Mouse (Mus musculus) embryo, embryonic 11.5 days (tissue): ENCODE data around the gene Iah1.

Source experiments
- DNase-seq: peaks from one replicate; pipeline ENCODE4 v3.0.0-alpha.2; 2012; ENCODE audit warnings: low read depth, low spot score

Iah1 gene

GRCm38 (mm10) chr12:21364624-21365435 is 48.6 kb downstream of the Iah1 start:
- no peak for DNase-seq

GRCm38 (mm10) chr12:21368376-21369086 is 52.3 kb downstream of the Iah1 start:
- DNase-seq, result no peak

- no peak for DNase-seq
Measured at GRCm38 (mm10) chr12:21369087-21369410, 52.9 kb downstream of the Iah1 start.

DNA sequence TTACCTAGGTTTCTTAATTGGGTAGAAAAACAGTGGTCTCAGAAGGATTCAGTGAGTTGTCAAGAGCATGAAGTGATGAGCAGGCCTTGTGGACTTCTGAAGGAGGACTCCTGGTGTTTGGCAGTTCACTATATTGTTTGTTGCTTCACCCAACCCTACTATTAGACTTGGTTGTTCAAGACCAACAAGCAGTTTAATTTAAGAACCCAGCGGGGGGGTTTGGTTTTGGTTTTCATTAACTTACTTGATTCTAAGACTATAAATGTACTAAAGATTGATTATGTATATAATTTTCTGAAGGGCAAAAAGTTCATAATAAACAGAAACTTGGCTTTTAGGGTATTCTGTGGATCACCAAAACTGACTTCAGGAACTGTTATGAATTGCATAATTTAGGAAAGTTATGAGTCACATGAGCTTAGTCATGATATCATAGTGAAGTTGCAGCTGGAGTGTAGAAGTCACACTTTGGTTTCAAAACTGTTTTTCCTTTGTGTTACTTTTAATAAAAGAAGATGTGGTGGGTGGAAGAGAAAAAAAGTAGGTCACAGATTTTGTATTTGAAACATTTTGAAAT is 53.9 kb downstream of the Iah1 start:
- DNase-seq, result no peak

DNA sequence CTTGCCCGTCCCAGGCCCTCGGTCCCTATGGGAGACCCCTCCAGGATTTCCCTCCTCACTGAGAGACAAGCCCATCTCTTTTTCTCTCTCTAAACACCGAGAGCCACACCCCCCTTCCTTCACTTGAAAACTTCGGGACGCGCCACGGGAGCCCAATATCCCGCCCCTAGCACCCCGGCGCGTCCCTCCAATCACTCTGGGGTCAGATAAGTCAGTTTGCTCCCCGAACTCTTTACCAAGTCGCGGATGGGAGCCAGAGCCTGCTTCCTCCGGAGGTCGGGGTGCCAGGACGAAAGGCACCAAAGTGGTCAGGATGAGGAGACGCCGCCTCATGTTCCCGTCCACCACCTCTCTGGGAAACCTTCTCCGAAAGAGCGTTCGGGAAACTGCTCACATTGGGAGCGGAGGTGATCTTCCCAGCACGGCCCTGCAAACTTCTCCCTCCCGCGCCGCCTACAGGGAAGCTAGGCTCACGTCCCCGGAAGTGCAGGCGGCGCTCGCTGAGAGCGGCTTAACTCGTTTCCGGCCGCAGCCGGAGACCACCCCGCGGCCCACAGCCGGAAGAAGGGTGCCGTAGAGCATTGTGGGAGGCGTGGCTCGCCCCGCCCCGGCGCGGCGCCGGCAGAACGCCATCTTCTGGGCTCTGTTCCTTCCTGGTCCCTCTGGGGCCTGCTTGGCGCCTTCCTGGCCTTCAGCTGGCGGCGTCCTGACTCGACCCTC is 57.1 kb downstream of the Iah1 start, which contains the start of gene Adam17:
Adam17 (minus strand) TSS at position 533 of the 720 bp plus-strand sequence.
- peak; percentile 91 for DNase-seq
